Mouse (Mus musculus): ENCODE data around the gene Lrch4.

Lrch4 gene

GRCm38 (mm10) chr5:137653366-137653765 lies 24.4 kb downstream of the Lrch4 start:
- no peak for DNase-seq

- no peak for DNase-seq
Measured at GRCm38 (mm10) chr5:137654746-137655145, 25.8 kb downstream of the Lrch4 start.

- peak; percentile 73 to 84 for DNase-seq
Measured at GRCm38 (mm10) chr5:137656977-137657376, 28.1 kb downstream of the Lrch4 start.

- peak; percentile 71 to 80 for DNase-seq
Measured at GRCm38 (mm10) chr5:137660064-137660688, 31.3 kb downstream of the Lrch4 start.

- DNase-seq = no peak
Measured at GRCm38 (mm10) chr5:137663057-137663456, 34.1 kb downstream of the Lrch4 start.

- no peak for DNase-seq
Measured at GRCm38 (mm10) chr5:137668971-137669370, 40.0 kb downstream of the Lrch4 start.

GRCm38 (mm10) chr5:137670240-137670639 lies 41.3 kb downstream of the Lrch4 start:
- DNase-seq = no peak

- DNase-seq = peak; percentile 77 to 88
Measured at GRCm38 (mm10) chr5:137671443-137672240, 42.7 kb downstream of the Lrch4 start.

GRCm38 (mm10) chr5:137672361-137672760 lies 43.4 kb downstream of the Lrch4 start:
- DNase-seq = no peak

GRCm38 (mm10) chr5:137673015-137673414 lies 44.1 kb downstream of the Lrch4 start:
- no peak for DNase-seq

GRCm38 (mm10) chr5:137674786-137675185 lies 45.9 kb downstream of the Lrch4 start:
- no peak for DNase-seq

- no peak for DNase-seq
Measured at GRCm38 (mm10) chr5:137677859-137678258, 48.9 kb downstream of the Lrch4 start.

GRCm38 (mm10) chr5:137678736-137679135 lies 49.8 kb downstream of the Lrch4 start:
- DNase-seq = no peak

- no peak for DNase-seq
Measured at GRCm38 (mm10) chr5:137679726-137680125, 50.8 kb downstream of the Lrch4 start.

GRCm38 (mm10) chr5:137682526-137682925 lies 53.6 kb downstream of the Lrch4 start:
- DNase-seq = no peak

GRCm38 (mm10) chr5:137683388-137684293 lies 54.7 kb downstream of the Lrch4 start:
- DNase-seq = peak in 1 of 2 experiments; percentile 55

GRCm38 (mm10) chr5:137684294-137685123 lies 55.6 kb downstream of the Lrch4 start, which contains the start of gene Agfg2:
TSS of gene Agfg2 (minus strand) at chr5:137684726.
- DNase-seq = peak; percentile 100

- DNase-seq = no peak
Measured at GRCm38 (mm10) chr5:137685653-137686052, 56.7 kb downstream of the Lrch4 start.

GRCm38 (mm10) chr5:137686127-137686790 lies 57.3 kb downstream of the Lrch4 start:
- no peak for DNase-seq

- DNase-seq = no peak
Measured at GRCm38 (mm10) chr5:137689974-137690373, 61.1 kb downstream of the Lrch4 start.

- DNase-seq = no peak
Measured at GRCm38 (mm10) chr5:137690531-137690930, 61.6 kb downstream of the Lrch4 start.

Measured in lung, adult 18-20 months (tissue).